Mouse (Mus musculus) neutrophil, adult 5-6 weeks (primary cell): ENCODE data around the gene Ctsa. TPM values are rescaled to one million over a fixed set of nuclear protein-coding genes. Genes with fewer than 3 reads are reported as not detected.

Experiments
- ATAC-seq: fragments of 151-379, 151-347 bp; 2 replicates; pipeline ENCODE4 v1.8.0; 2017; ENCODE audit warnings: mild to moderate bottlenecking, moderate TSS enrichment; ENCODE audit not compliant: insufficient number of reproducible peaks, poor library complexity, low FRiP score, severe bottlenecking; ENCODE audit errors: extremely low read depth
- total RNA-seq: library from RNA; stranded (forward); fragments of 200-1000 nt; gene quantifications from 2 replicates; pipeline ENCODE4 v1.2.3, GENCODE M21; 2017

Ctsa gene
- total RNA-seq, 1 experiment from 2014 or later: 314 TPM

DNA sequence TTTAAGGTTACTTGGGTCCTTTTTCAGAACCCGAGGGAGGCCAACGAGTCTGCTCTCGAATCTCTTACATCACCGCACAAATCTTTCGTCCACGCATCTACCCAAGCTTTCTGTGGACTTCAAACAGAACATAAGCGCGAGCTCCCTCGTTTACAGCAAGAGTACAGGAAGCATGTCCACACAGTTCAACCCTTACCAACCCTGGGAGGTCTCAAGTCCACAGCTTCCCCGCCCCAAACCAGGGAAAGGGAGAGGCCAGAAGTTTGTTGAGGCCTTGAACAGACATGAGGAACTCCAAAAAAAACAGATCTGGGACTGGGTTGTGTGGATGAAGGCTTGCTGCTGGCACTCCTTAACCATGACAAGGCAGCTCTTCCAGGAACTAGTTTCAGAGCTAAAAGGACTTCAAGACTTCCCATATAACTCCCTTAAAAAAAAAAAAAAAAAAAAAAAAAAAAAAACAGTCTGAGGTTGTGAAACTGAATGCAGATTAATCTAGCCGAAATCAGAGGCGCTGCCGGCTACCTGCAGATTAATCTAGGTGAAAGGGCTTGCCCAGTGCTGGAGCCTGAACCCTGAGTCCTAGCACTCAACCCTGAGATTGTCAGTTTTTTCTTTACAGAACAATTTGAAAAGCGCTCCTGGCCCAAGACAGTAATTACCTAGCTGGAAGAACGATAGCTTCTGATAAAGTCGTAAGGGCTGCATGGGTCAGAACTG, 29.3 kb upstream of the Ctsa start:
- no peak for ATAC-seq

- ATAC-seq: no peak
Observed at GRCm38 (mm10) chr2:164803921-164804313, 28.8 kb upstream of the Ctsa start.

GRCm38 (mm10) chr2:164804533-164805331, 27.9 kb upstream of the Ctsa start, which contains the start of the genes Acot8 and Zswim3:
TSS of gene Acot8 (minus strand) at chr2:164804882.
TSS of gene Zswim3 (plus strand) at chr2:164805098.
- ATAC-seq: peak; percentile 96

DNA sequence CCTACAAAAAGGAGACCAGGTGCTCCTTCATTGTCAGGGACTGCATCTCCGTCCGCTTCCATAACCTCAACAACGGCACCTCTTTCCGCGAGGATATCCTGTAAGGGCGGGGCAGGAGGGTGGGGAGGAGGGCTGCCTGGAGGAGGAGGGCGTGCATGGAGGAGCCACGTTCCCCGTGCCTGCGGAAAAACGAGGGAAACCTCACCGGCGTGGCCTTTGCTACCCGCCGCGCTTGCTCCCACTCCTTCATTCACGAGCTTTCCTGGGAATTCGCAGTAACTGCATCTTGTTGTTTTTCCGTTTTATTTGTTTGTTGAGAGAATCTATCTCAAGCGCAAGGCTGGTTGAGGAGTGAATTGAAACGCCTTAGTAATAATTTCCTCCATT, 27.3 kb upstream of the Ctsa start:
- ATAC-seq: no peak

DNA sequence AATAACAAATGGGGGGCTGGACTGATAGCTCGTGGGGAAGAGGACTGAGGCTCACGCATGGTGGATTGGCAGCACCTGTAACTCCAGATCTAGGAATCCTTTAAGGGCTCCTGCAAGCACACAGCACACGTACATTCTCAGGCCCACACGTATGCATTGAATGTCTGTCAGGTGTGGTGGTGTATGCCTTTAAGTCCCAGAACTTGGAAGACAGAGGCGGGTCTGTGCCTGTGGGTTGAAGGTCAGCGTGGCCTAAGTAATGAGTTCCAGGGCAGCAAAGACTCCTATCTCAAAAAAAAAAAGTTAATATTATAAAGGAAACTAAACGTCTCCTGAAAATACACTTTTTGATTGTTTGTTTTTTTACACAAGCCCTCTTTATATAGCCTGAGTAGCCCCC, 26.1 kb upstream of the Ctsa start:
- no peak for ATAC-seq

DNA sequence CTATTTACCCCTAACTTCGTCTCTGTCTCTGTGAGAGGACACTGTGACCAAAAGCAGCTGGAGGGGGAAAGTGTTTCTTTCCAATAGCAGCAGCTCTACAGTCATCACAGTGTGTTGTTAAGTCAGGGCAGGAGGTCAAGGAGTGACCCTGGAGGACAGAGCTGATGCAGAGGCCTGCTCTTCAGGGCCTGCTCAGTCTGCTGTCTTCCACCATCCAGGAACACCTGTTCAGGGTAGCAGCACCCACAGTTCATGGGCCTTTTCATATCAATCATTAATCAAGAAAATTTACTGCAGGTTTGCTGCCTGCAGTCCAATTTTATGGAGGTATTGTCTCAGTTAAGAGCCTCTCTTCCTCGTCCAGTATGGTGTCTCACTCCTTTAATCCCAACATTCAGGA, 19.1 kb upstream of the Ctsa start:
- no peak for ATAC-seq

DNA sequence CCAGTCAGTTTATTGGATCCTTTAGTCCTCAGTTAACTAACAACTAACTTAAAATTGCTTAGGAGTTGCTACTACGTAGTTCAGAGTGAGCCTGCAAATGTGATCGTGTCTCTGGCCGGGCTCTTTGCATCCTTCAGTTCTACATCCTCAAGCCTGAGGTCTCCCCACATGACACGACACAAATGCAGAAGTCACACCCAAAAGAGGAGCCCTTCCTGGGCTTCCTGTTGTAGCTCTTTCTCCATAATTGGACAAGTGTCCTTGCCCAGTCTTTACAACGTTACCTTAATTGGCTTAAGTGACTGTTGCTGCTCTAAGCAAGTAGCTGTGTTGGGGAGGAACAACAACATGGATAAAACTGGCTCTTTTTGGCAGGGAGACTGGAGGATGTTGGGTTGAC, 17.3 kb upstream of the Ctsa start:
- no peak for ATAC-seq

GRCm38 (mm10) chr2:164815821-164816220, 16.9 kb upstream of the Ctsa start:
- ATAC-seq: no peak

DNA sequence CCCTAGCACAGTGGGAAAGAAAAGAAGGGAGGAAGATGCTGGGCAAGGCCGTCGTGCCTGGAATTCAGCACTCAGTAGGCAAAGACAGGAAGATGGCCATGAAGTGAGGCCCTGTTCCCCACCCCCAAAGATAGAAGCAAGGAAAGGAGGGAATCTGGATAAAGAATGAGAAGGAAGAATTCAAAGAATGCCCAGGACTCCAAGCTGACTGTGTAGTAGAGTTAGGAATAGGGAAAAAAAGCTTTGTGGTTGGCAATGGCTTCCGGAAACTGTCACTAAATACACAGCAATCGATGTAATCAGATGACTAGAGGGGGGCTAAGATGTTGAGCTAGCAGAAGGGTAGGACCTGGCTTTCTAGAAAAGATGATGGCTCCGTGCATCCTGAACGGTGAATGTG, 15.5 kb upstream of the Ctsa start:
- ATAC-seq: no peak

DNA sequence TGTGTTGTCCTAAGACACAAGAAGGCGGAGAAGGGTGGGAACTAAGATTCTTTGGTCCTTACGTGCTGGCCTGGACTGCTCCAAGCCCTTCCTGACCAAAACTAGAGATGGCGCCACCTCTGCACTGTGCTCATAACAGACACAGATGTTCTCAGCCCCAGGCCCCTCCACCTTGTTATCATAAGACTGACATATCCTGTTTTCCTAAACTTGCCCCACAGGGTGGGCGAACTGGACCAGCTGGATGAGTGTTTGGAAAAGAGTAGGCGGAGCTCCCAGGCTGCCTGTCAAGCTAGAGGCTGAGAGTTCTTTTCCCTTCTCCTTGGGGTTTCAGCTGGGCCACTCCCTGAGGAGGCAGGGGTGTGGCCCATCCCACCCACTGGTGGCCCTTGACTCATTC, 15.0 kb upstream of the Ctsa start:
- no peak for ATAC-seq

- ATAC-seq: no peak
Observed at GRCm38 (mm10) chr2:164821060-164821459, 11.6 kb upstream of the Ctsa start.

- ATAC-seq: peak; percentile 98
Observed at GRCm38 (mm10) chr2:164822636-164823165, 10.0 kb upstream of the Ctsa start, which contains the start of gene Zswim1. TSS of gene Zswim1 (plus strand) at chr2:164822686.

- no peak for ATAC-seq
Observed at GRCm38 (mm10) chr2:164823181-164823585, 9.5 kb upstream of the Ctsa start.

DNA sequence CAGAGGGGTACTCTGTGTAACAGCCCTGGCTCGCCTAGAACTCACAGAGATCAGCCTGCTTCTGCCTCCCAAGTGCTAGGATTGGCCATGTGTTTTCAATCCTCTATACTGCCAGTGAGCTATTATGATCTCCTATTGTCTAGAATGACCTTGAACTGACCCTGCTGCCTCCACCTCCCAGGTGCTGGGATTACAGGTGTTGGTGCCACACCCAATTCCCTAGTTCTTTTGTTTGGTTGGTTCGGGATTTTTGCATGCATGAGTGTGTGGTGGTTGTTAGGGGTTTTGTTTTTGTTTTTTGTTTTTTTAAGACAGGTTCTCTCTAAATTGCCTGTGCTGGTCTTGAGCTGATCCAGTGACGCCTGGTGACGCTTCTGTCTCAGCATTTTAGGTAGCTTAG, 8.7 kb upstream of the Ctsa start:
- ATAC-seq: no peak

DNA sequence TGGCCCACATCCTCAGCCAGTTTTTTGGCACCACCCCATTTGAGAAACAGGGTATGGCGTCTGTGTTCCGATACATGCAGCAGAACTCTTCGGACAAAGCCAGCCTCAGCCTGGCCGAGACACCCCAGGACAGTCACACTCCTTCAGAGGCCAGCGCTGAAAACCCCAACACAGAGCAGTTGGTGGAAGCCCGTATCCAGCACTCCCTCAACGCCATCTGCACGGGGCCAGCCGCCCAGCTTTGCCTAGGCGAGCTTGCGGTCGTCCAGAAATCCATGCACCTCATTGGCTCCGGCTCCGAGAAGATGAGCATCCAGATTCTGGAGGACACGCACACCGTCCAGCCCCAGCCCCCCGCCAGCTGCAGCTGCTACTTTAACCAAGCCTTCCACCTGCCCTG, 7.2 kb upstream of the Ctsa start:
- no peak for ATAC-seq

DNA sequence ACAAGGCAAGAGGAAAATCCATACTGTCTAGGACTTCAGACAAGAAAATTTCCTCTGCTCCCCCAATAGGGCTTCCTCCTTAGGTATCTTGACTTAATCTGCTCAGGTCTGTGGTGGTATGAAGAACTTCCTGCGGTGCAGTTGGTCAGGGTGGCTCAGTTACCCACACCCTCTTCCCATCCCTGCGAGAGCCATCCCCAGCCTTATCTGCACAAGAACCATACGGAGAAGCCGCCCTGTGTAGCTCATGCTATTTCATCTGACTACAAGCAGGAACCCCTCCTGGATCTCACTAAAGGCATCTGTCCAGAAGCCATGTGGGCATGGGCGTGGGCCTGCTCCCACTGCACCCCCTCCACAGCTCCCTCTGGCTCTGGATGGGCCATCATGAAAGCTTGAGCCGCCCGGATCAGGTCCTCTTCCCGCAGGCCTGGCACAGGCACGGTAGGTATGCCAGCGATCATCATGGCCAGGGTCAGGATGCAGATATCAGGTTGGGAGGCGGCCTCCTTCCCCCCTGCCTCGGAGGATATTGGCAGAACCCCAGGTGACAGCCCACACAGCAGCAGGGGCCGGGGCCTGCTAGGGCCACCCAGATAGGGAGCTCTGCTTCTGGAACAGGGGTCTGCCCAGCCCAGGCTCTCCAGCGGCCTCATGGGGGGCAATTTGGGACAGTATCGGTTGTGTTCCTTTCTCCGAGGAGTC, 5.4 kb upstream of the Ctsa start:
- no peak for ATAC-seq

- no peak for ATAC-seq
Observed at GRCm38 (mm10) chr2:164828437-164828836, 4.2 kb upstream of the Ctsa start, which contains the start of gene Spata25. TSS of gene Spata25 (minus strand) at chr2:164828537.

DNA sequence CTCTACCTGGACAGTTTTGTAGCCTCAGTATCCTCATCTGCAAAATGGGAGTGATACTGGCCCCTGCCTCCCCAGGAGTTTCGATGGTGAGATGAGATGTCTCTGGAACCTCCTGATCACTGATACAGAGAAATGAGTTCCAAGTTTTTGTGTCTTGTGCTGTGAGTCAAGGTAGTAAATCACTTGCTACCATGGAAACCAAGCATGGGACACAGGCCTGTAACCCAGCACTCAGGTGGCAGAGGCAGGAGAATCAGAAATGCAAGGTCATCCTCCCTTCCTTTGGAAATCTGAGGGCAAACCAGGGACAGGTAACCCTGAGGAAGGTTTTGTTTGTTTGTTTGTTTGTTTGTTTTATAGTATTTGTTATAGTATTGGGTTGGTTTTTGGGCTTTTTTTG, 3.6 kb upstream of the Ctsa start:
- ATAC-seq: no peak

DNA sequence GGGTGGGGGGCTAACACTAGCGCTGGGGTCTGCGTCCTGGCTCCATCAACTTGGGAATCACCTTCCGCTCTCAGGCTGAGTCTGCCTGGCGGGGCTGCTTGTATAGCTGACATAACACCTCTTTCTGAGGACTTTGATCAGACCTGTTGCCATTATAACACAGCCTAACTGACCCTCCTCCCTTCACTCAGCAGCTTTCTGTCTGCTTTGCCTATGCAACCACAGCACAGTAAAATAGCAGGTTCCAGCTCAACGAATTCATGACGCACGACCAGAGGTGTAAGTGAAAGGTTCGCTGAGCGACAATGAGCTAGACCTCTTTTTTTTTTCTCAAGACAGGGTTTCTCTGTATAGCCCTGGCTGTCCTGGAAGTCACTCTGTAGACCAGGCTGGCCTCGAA, 1.6 kb upstream of the Ctsa start:
- ATAC-seq: no peak
